Mouse (Mus musculus) gastrocnemius, postnatal 10 days (tissue): ENCODE measurements around the gene Slc25a39. TPM values are rescaled to one million over a fixed set of nuclear protein-coding genes. Genes with fewer than 3 reads are reported as not detected.
"Not testable (repeated sequence)": the region's sequence is repeated elsewhere in the genome, so short reads cannot be mapped to it uniquely, and the experiment has no call there.

Source experiments
- DNase-seq: peaks from one replicate; pipeline ENCODE4 v3.0.0; 2021; ENCODE audit warnings: mixed read lengths
- total RNA-seq, 2 experiments: library from RNA; stranded (reverse); gene quantifications; 2 replicates each; pipeline ENCODE4 v1.2.3; 2021

Gene Slc25a39
- total RNA-seq, 2 experiments from 2014 or later, result 51.7 to 53.5 TPM

- DNase-seq, result no peak
These were observed 34.1 kb downstream of the Slc25a39 start for GRCm38 (mm10) chr11:102373646-102374045.

- DNase-seq, result no peak
These were observed 34.8 kb downstream of the Slc25a39 start for GRCm38 (mm10) chr11:102372936-102373335.

- no peak for DNase-seq
These were observed 35.6 kb downstream of the Slc25a39 start for GRCm38 (mm10) chr11:102371926-102372685.

DNA sequence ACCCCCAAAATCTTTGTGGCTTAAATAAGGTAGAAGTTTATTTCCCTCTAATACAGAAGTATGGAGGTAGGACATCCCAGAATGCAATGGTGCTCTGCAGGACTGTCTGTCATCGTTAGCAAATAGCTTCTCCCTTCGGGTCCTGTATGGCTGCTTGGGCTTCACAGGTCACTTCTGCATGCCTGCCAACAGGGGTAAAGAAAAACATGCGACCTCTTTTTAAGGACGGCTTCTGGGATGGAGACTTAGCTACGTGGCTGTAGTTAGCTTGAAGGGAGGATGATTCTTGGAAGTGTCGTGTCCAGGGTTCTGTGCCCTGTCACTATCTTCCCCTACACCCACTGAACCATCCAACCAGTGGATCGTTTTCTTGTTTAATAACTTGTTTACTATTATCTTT lies 37.5 kb downstream of the Slc25a39 start:
- DNase-seq, result no peak

- no peak for DNase-seq
These were observed 38.5 kb downstream of the Slc25a39 start for GRCm38 (mm10) chr11:102369263-102369662.

DNA sequence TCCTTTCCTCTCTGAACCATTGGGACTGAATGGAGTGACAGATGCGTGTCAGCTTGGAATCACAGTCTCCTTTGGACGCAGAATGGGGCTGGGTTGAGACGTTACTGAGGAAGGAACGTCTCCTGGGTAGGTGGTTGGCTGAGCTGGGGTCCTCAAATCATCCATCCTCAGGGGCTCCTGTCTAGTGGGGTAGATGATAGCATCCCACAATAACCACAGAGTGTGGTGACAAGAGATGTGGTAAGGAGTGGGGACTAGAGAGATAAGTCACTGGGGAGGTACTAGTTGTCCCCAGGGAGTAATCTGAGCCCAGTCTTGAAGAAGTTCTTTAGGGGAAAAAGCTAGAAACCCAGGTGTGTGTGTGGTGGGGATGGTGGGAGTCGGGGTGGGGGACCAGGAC lies 39.4 kb downstream of the Slc25a39 start:
- DNase-seq, result no peak

- DNase-seq, result no peak
These were observed 40.1 kb downstream of the Slc25a39 start for GRCm38 (mm10) chr11:102367504-102368280.

GRCm38 (mm10) chr11:102366103-102366502 lies 41.6 kb downstream of the Slc25a39 start, which contains the start of gene Slc4a1:
TSS of gene Slc4a1 (minus strand) at chr11:102366203.
- DNase-seq, result not testable (repeated sequence)

DNA sequence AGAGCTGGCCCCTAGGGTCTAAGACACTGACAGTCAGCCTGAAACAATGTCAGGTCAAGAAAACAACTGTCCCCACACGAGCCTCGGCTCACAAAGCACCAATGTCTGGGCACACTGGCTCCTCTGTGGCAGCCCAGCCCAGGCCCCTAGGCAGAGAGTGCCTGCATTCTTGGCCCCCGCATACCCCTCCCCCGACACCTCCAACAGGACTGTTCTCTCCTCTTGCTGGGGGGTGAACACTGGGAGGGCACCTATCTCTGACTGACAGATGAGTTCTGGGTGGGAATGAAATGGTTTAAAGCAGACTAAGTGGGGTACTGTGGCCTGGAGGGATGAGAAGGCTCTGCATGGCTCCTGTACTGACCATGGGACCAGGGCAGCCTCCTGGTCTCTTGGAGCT lies 42.0 kb downstream of the Slc25a39 start:
- no peak for DNase-seq

DNA sequence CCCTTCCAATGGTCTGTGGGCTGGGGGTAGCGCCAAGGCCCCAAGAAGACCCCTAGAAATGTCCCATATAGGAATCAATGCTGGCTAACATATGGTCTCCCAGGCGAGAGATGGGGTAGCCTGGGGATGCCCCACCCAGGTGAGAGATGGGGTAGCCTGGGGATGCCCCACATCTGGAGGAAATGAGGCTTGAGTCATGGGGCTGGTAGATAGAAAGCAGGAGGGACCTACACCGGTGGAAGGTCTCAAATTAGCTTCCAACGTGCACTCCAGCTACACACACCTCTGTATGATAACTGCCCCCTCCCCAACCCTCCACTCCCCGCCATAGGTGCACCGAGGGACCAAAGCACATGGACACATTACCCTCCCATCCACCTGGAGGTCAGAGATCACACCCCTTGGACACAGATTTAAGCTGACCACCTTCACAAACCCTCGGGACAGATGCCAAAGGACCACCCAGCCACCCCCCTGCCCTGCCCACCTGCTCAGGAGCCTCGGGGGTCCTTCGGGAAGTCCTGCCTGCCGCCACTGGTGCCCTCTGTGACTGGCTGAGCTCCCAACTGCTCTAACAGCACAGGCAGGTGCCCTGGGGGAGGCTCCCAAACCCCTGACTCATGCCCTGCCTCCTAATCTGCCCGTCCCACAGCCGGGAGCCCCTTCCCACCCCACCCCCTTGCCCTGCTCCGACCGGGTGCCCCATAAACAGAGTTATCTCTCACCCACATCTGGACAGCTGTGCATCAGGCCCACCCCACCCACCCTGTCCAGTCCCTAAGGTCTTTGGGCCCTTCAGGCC lies 43.0 kb downstream of the Slc25a39 start:
- no peak for DNase-seq

- no peak for DNase-seq
These were observed 44.1 kb downstream of the Slc25a39 start for GRCm38 (mm10) chr11:102363623-102364022.

DNA sequence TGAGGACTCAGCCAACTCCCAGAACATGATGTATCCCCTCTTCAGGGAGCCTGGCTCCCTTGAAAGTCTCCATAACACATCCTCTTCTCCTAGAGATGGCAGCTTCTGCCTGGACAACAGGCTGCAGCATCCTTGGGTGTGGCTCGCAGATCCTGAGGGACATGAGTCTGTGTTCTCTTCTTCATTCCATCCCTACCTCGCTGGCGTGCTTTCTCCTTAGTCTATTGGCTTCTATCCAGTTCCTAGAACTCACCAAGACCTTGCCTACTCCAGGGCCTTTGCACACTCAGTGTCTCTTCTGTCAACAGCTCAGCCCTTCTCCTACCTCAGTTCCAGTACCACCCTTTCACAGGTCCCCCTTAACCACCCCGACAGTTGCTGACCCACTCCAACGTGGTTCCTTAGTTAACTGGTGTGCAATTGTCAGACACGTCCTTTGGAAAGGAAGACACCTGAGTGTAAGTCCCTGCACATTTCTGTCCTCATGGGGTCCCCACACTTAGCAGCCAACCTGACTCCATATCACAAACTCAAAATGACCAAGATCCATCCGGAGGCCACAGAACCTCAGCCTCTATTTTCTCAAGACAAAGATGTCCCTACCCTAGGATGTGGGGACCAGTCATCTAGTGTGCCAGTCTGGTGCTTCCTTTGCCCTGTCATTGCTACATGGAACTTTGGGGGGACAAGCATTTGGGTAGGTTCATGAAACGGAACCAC lies 45.8 kb downstream of the Slc25a39 start:
- DNase-seq, result no peak

DNA sequence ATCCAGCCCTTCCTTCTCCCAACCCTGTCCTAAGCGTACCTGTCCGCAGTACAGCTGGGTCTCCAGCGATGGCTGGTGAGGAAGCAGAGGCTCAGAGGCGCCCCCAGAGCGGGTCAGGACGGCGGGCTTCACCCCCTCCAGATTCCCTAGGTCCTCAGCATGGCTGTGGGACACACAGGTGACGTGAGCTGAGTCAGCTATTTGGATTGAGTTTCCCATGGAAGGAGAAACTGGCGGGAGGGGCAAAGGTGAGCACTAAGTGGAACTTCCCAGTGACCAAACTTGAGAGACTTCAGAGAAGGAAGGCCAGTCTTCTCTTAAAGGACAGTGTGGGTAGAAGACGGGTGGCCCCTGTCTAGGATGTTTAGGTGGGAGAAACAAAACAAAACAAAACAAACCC lies 49.4 kb downstream of the Slc25a39 start:
- DNase-seq, result no peak

DNA sequence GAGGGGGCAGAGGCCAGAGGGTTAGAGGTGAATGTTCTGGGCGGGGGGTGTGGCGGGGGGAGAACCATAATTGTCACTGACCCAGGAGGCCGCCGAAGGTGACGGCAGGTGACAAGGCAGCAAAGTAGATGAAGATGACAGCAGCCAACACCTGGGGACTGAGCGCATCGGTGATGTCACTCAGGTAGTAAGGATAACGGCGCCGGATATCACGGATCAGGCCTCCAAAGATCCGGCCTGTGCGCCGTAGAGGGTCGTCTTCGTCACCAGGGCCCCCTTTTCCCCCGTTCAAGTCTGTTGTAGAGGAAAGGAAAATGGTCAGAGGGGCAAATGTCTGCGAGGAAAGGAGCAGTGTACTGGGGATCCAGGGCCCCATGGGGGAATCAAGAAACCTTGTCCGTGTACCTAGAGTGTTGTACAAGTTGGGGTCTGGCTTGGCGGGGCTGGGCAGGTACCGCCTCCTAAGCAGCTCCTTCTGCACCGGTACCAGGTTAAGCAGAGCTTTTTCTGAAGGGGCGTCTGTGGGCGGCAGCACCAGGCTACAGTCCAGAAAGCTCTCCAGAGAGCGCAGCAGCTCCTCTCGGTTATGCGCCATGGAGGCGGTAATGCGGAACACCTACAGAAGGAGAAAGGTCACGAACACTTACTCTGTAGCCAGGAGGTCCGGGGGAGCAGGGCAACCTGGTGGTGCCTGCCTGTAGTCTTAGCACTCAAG lies 51.0 kb downstream of the Slc25a39 start:
- no peak for DNase-seq

GRCm38 (mm10) chr11:102356190-102356589 lies 51.6 kb downstream of the Slc25a39 start:
- DNase-seq, result no peak

DNA sequence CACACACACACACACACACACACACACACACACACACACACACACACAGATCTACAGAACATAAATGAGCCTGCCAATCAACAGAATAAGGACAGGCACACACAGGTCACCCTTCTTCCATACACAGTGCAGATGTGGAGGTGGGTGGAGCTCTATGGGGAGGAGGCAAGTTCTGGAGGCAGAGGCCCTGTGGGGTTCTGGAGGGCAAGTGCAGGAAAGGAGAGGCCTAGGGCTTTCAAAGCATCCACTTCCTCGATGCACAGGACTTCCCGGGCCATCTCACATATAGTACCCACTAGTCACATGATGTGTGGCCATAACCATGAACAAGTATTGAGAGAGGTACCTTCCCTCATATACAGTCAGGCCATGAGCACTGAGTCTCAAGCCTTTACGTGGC lies 52.2 kb downstream of the Slc25a39 start:
- DNase-seq, result no peak

DNA sequence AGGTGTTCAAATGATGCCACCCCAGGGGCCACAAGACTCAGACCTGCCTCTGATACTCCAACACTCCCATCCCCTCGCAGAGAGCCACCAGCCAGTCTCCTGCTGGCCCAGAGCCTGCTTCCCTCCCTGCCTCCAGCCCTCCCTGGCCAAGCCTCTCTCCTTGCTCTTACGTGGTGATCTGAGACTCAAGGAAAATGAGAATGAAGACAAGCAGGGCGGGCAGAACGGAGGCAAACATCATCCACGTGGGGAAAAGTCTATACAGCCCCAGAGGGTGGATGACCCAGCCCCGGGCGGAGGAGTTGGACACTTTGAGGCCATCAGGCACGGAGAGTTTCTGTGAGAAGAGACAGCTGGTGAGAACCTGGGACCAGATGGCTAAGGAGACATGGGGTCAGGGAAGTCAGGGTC lies 54.7 kb downstream of the Slc25a39 start:
- DNase-seq, result no peak
